Mouse (Mus musculus) stomach, postnatal 0 days (tissue): ENCODE results near the gene Palm.

Experiments
- CTCF ChIP-seq: IDR thresholded peaks from 2 replicates; pipeline ENCODE4 v1.5.1; 2016; ENCODE audit warnings: antibody characterized with exemption, low read depth, mild to moderate bottlenecking, moderate library complexity
- EP300 ChIP-seq: optimal IDR thresholded peaks from 2 replicates; pipeline ENCODE3; 2016; ENCODE audit warnings: antibody characterized with exemption

- TF ChIP-seq CTCF (no peak), EP300 (no peak)
Observed at GRCm38 (mm10) chr10:79756660-79757059, 36.7 kb upstream of the Palm start.
